Mouse (Mus musculus): ENCODE data around the gene Uck1. TPM values are rescaled to one million over a fixed set of nuclear protein-coding genes. Genes with fewer than 3 reads are reported as not detected.
"Not testable (repeated sequence)": the region's sequence is repeated elsewhere in the genome, so short reads cannot be mapped to it uniquely, and the experiment has no call there.

The Uck1 gene
- polyA plus RNA-seq (2016; fragmentation: Nextera tagmentation; extraction: Ambion mirVana) = 91.4 and 91.7 TPM in 2 replicates

- no peaks in the 10 kb centered on the region for H3K9me3 ChIP-seq (replicated peaks)
Observed at GRCm38 (mm10) chr2:32259657-32260417, at the start of gene Uck1. Gene Uck1, minus strand, starts transcription at chr2:32260159.

GRCm38 (mm10) chr2:32308870-32309568 lies 49.1 kb upstream of the Uck1 start:
- WGBS = 88% methylated on average over 16 of the region's 16 CpGs
- peaks cover 61% of the 10 kb centered on the region for H3K36me3 ChIP-seq

More at GRCm38 (mm10) chr2:32259657-32260417, at the start of gene Uck1:
- peaks cover 19% of the 10 kb centered on the region for H3K4me1 ChIP-seq
- H3K27me3 ChIP-seq (ENCODE audit: low read depth, poor library complexity, severe bottlenecking) = no peaks in the 10 kb centered on the region
- peak within 1 kb of the TSS; percentile 91 for H3K27ac ChIP-seq (replicated peaks)
- DNase-seq (ENCODE audit: low spot score) = peak; percentile 89
- peak within 1 kb of the TSS; percentile 96 for H3K4me3 ChIP-seq
- under 1% methylated on average over 59 of the region's 59 CpGs for WGBS
- peaks cover 38% of the 10 kb centered on the region for H3K36me3 ChIP-seq

GRCm38 (mm10) chr2:32307941-32308760 lies 48.2 kb upstream of the Uck1 start:
- peak; percentile 64 for DNase-seq (ENCODE audit: low spot score)
- H3K36me3 ChIP-seq = peaks cover 70% of the 10 kb centered on the region
- H3K4me3 ChIP-seq = no peak overlapping the region
- peaks cover 28% of the 10 kb centered on the region for H3K4me1 ChIP-seq
- H3K27ac ChIP-seq (replicated peaks) = no peak overlapping the region
- 53% methylated on average over 8 of the region's 8 CpGs for WGBS
- no peaks in the 10 kb centered on the region for H3K9me3 ChIP-seq (replicated peaks)
- H3K27me3 ChIP-seq (ENCODE audit: low read depth, poor library complexity, severe bottlenecking) = peaks cover 35% of the 10 kb centered on the region

More at GRCm38 (mm10) chr2:32308870-32309568, 49.1 kb upstream of the Uck1 start:
- Histone ChIP-seq H3K4me1 (peaks cover 28% of the 10 kb centered on the region), H3K27ac (replicated peaks) (no peak overlapping the region), H3K4me3 (no peak overlapping the region), H3K27me3 (ENCODE audit: low read depth, poor library complexity, severe bottlenecking) (peaks cover 43% of the 10 kb centered on the region), H3K9me3 (replicated peaks) (no peaks in the 10 kb centered on the region)
- DNase-seq (ENCODE audit: low spot score) = no peak

- H3K4me3 ChIP-seq = no peak overlapping the region
- WGBS = 92% methylated on average over 6 of the region's 6 CpGs
- H3K9me3 ChIP-seq (replicated peaks) = no peaks in the 10 kb centered on the region
- peaks cover 23% of the 10 kb centered on the region for H3K4me1 ChIP-seq
- H3K27me3 ChIP-seq (ENCODE audit: low read depth, poor library complexity, severe bottlenecking) = peaks cover 26% of the 10 kb centered on the region
- peaks cover 78% of the 10 kb centered on the region for H3K36me3 ChIP-seq
- no peak for DNase-seq (ENCODE audit: low spot score)
- H3K27ac ChIP-seq (replicated peaks) = no peak overlapping the region
Observed at GRCm38 (mm10) chr2:32307247-32307798, 47.4 kb upstream of the Uck1 start.

- no peak overlapping the region for H3K4me3 ChIP-seq
- H3K27ac ChIP-seq (replicated peaks) = no peak overlapping the region
- H3K27me3 ChIP-seq (ENCODE audit: low read depth, poor library complexity, severe bottlenecking) = peaks cover 16% of the 10 kb centered on the region
- H3K36me3 ChIP-seq = peaks cover 88% of the 10 kb centered on the region
- no peaks in the 10 kb centered on the region for H3K9me3 ChIP-seq (replicated peaks)
- no peak for DNase-seq (ENCODE audit: low spot score)
- peaks cover 11% of the 10 kb centered on the region for H3K4me1 ChIP-seq
- 83% methylated on average over 9 of the region's 9 CpGs for WGBS
Observed at GRCm38 (mm10) chr2:32306176-32306575, 46.2 kb upstream of the Uck1 start.

- WGBS = 93% methylated on average over 5 of the region's 5 CpGs
- H3K27me3 ChIP-seq (ENCODE audit: low read depth, poor library complexity, severe bottlenecking) = peaks cover 11% of the 10 kb centered on the region
- peaks cover 93% of the 10 kb centered on the region for H3K36me3 ChIP-seq
- no peak overlapping the region for H3K4me3 ChIP-seq
- no peaks in the 10 kb centered on the region for H3K9me3 ChIP-seq (replicated peaks)
- no peak overlapping the region for H3K27ac ChIP-seq (replicated peaks)
- no peak for DNase-seq (ENCODE audit: low spot score)
- H3K4me1 ChIP-seq = peaks cover 6% of the 10 kb centered on the region
Observed at GRCm38 (mm10) chr2:32305668-32306067, 45.7 kb upstream of the Uck1 start.

GRCm38 (mm10) chr2:32304145-32304832 lies 44.3 kb upstream of the Uck1 start:
- no peaks in the 10 kb centered on the region for H3K27me3 ChIP-seq (ENCODE audit: low read depth, poor library complexity, severe bottlenecking)
- peaks cover 4% of the 10 kb centered on the region; the same call in 1 of the 2 replicates for H3K4me1 ChIP-seq
- H3K9me3 ChIP-seq (replicated peaks) = no peaks in the 10 kb centered on the region
- H3K4me3 ChIP-seq = no peak overlapping the region
- peak; percentile 55 for DNase-seq (ENCODE audit: low spot score)
- no peak overlapping the region for H3K27ac ChIP-seq (replicated peaks)
- 60% methylated on average over 8 of the region's 8 CpGs for WGBS
- peaks cover 94% of the 10 kb centered on the region for H3K36me3 ChIP-seq

GRCm38 (mm10) chr2:32302952-32303351 lies 43.0 kb upstream of the Uck1 start:
- Histone ChIP-seq H3K27me3 (ENCODE audit: low read depth, poor library complexity, severe bottlenecking) (no peaks in the 10 kb centered on the region), H3K36me3 (peaks cover 96% of the 10 kb centered on the region), H3K9me3 (replicated peaks) (no peaks in the 10 kb centered on the region), H3K27ac (replicated peaks) (no peak overlapping the region), H3K4me1 (no peaks in the 10 kb centered on the region; the same call in 1 of the 2 replicates), H3K4me3 (no peak overlapping the region)
- 87% methylated on average over 10 of the region's 10 CpGs for WGBS
- DNase-seq (ENCODE audit: low spot score) = no peak

- Histone ChIP-seq H3K36me3 (peaks cover 95% of the 10 kb centered on the region), H3K27me3 (ENCODE audit: low read depth, poor library complexity, severe bottlenecking) (no peaks in the 10 kb centered on the region), H3K4me3 (no peak overlapping the region), H3K9me3 (replicated peaks) (no peaks in the 10 kb centered on the region), H3K27ac (replicated peaks) (no peak overlapping the region), H3K4me1 (no peaks in the 10 kb centered on the region; the same call in 1 of the 2 replicates)
- DNase-seq (ENCODE audit: low spot score) = no peak
- WGBS = 92% methylated on average over 4 of the region's 4 CpGs
Observed at GRCm38 (mm10) chr2:32299469-32299868, 39.5 kb upstream of the Uck1 start.

- H3K9me3 ChIP-seq (replicated peaks); H3K4me1 ChIP-seq; H3K27me3 ChIP-seq (ENCODE audit: low read depth, poor library complexity, severe bottlenecking); H3K4me3 ChIP-seq; H3K27ac ChIP-seq (replicated peaks); DNase-seq (ENCODE audit: low spot score): not testable (repeated sequence)
- H3K36me3 ChIP-seq = peaks cover 78% of the 10 kb centered on the region
- WGBS = 85% methylated on average over 2 of the region's 2 CpGs
Observed at GRCm38 (mm10) chr2:32295842-32296241, 35.9 kb upstream of the Uck1 start.

GRCm38 (mm10) chr2:32295285-32295684 lies 35.3 kb upstream of the Uck1 start:
- no peak overlapping the region for H3K4me3 ChIP-seq
- no peak for DNase-seq (ENCODE audit: low spot score)
- WGBS = 83% methylated on average over 3 of the region's 3 CpGs
- H3K27me3 ChIP-seq (ENCODE audit: low read depth, poor library complexity, severe bottlenecking) = no peaks in the 10 kb centered on the region
- H3K36me3 ChIP-seq = peaks cover 74% of the 10 kb centered on the region
- no peak overlapping the region for H3K27ac ChIP-seq (replicated peaks)
- H3K9me3 ChIP-seq (replicated peaks) = no peaks in the 10 kb centered on the region
- H3K4me1 ChIP-seq = no peaks in the 10 kb centered on the region

GRCm38 (mm10) chr2:32294348-32294747 lies 34.4 kb upstream of the Uck1 start:
- Histone ChIP-seq H3K4me1 (peaks cover 2% of the 10 kb centered on the region), H3K4me3 (no peak overlapping the region), H3K27ac (replicated peaks) (no peak overlapping the region), H3K27me3 (ENCODE audit: low read depth, poor library complexity, severe bottlenecking) (no peaks in the 10 kb centered on the region), H3K9me3 (replicated peaks) (no peaks in the 10 kb centered on the region), H3K36me3 (peaks cover 64% of the 10 kb centered on the region)
- WGBS = 90% methylated on average over 8 of the region's 8 CpGs
- no peak for DNase-seq (ENCODE audit: low spot score)

All from midbrain, embryonic 10.5 days (tissue).